Mouse (Mus musculus): Measurements from ENCODE around the gene Dusp19.

GRCm38 (mm10) chr2:80594215-80594918 is 22.5 kb upstream of the Dusp19 start:
- no peak for TF ChIP-seq GATA1 (IDR thresholded peaks at IDR 0.05; ENCODE audit: borderline replicate concordance, low read length)
- TF ChIP-seq FLI1 (IDR thresholded peaks at IDR 0.05; ENCODE audit: low read length), result no peak
